Mouse (Mus musculus) liver, postnatal 0 days (tissue): ENCODE results near the gene Vmn2r12. TPM values are rescaled to one million over a fixed set of nuclear protein-coding genes. Genes with fewer than 3 reads are reported as not detected.
A peak's percentile ranks its signal among the peaks of the same experiment; 100 is the strongest.
"Not testable (repeated sequence)": the region's sequence is repeated elsewhere in the genome, so short reads cannot be mapped to it uniquely, and the experiment has no call there.

Experiments
- ATAC-seq: fragments of 200-750 bp; cut with Nextera tagmentation; 2 replicates; pipeline ENCODE4 v1.8.0; 2017; ENCODE audit warnings: mild to moderate bottlenecking, moderate library complexity
- DNase-seq: peaks from one replicate; pipeline ENCODE4 v3.0.0-alpha.2; 2016
- H3K27ac ChIP-seq: fragments of 300-500 bp; sonication (generic); 2 replicates; pipeline ENCODE4 v1.5.1; 2014; ENCODE audit warnings: antibody characterized with exemption, moderate library complexity, mild to moderate bottlenecking, low read depth
- H3K27me3 ChIP-seq: fragments of 300-500 bp; sonication (generic); 2 replicates; pipeline ENCODE4 v1.6.1; 2014; ENCODE audit warnings: low read length, control low read depth, mixed read lengths; ENCODE audit not compliant: insufficient read depth
- H3K36me3 ChIP-seq: fragments of 300-500 bp; sonication (generic); replicated peaks from 2 replicates; pipeline ENCODE4 v1.6.1; 2014; ENCODE audit warnings: mild to moderate bottlenecking, control low read depth, low read length, moderate library complexity, mixed read lengths; ENCODE audit not compliant: insufficient read depth
- H3K4me1 ChIP-seq: fragments of 300-500 bp; sonication (generic); 2 replicates; pipeline ENCODE4 v1.6.1; 2014; ENCODE audit warnings: antibody characterized with exemption, mild to moderate bottlenecking, control low read depth; ENCODE audit not compliant: insufficient read depth
- H3K4me2 ChIP-seq: fragments of 300-500 bp; sonication (generic); 2 replicates; pipeline ENCODE4 v1.6.1; 2014; ENCODE audit warnings: low read depth, mild to moderate bottlenecking, low read length, moderate library complexity, mixed read lengths
- H3K4me3 ChIP-seq: fragments of 300-500 bp; sonication (generic); 2 replicates; pipeline ENCODE4 v1.5.1; 2014; ENCODE audit warnings: low read depth, low read length
- H3K9ac ChIP-seq: fragments of 300-500 bp; sonication (generic); replicated peaks from 2 replicates; pipeline ENCODE4 v1.6.1; 2014; ENCODE audit warnings: mild to moderate bottlenecking, moderate library complexity
- H3K9me3 ChIP-seq: fragments of 300-500 bp; sonication (generic); 2 replicates; pipeline ENCODE4 v1.6.1; 2016; ENCODE audit warnings: mild to moderate bottlenecking, control low read depth, low read length, mixed read lengths
- CTCF ChIP-seq: sonication (generic); IDR thresholded peaks from 2 replicates; pipeline ENCODE4 v1.5.1; 2016; ENCODE audit warnings: antibody characterized with exemption, low read depth
- EP300 ChIP-seq: IDR thresholded peaks from 2 replicates; pipeline ENCODE4 v1.6.1; 2016; ENCODE audit warnings: antibody characterized with exemption, low read depth, mild to moderate bottlenecking
- WGBS: fragments of 180-500 bp; shearing (Covaris S2); extraction: QIAGEN DNeasy Blood & Tissue Kit; methylation state at CpG from one replicate; pipeline ENCODE4 v1.1.7; 2014; ENCODE audit not compliant: insufficient replicate concordance; 5-methylcytosine and 5-hydroxymethylcytosine counted together
- polyA plus RNA-seq: library from polyadenylated mRNA; unstranded; fragments of >200 nt; fragmentation: Nextera tagmentation; extraction: Ambion mirVana; gene quantifications from 2 replicates; pipeline ENCODE4 v1.2.1, GENCODE M21; 2015

The Vmn2r12 gene
- not detected in 2 replicates for polyA plus RNA-seq

- H3K4me3 ChIP-seq, H3K4me2 ChIP-seq, H3K27me3 ChIP-seq, H3K9ac ChIP-seq, H3K36me3 ChIP-seq, H3K9me3 ChIP-seq, H3K27ac ChIP-seq, DNase-seq, H3K4me1 ChIP-seq, ATAC-seq: not testable (repeated sequence)
- 77% methylated on average over 5 of the region's 5 CpGs for WGBS
These were observed at the start of gene Vmn2r12 for GRCm38 (mm10) chr5:109097850-109098249. TSS of gene Vmn2r12 (minus strand) at chr5:109097950.

DNA sequence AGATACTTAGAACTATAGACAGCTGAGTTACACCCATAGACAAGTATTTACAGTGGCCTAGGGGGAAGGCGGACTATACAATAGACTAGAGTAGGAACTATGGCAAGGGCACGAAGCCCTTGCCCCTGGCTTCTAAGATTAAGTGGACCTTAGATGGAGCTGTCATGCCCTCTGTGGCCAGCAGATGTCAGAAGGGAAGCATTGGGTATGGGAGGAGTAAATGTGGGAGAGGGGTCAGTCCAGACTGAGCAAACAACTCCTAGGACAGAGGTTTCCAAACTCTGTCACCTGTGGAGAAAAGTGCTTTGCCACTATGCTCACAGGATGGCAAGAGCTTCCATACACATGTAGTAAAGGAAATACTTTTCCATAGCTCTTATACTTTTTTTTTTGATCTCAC, 41.8 kb upstream of the Vmn2r12 start:
- Histone ChIP-seq H3K9me3 (no peaks in the 10 kb centered on the region), H3K9ac (no peak overlapping the region), H3K4me1 (no peaks in the 10 kb centered on the region), H3K27me3 (no peaks in the 10 kb centered on the region), H3K27ac (no peak overlapping the region), H3K36me3 (no peaks in the 10 kb centered on the region), H3K4me3 (no peak overlapping the region), H3K4me2 (no peak overlapping the region)
- WGBS, result 68% methylated on average over 2 of the region's 2 CpGs
- ATAC-seq (no peak), DNase-seq (no peak)
- TF ChIP-seq EP300, result no peak
- no peak for TF ChIP-seq CTCF

DNA sequence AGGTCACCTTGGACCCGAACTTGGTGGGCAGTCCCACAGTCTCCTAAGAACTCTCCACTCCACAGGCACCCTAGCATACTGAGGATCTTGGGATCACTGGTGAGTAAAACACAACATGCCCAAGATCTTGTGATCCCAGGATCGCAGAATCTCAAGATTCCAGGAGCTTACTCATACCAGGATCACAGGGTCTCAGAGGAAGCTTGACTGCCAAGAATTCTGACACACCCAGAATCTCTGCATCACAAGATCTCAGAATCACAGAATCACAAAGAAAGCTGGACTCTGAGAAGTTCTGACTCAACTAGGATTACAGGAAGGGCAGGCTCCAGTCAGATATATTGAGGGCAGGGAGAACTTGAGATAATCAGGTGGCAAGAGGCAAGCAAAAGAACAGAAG, 39.0 kb upstream of the Vmn2r12 start:
- Histone ChIP-seq H3K27ac (no peak overlapping the region), H3K9me3 (no peaks in the 10 kb centered on the region), H3K4me3 (no peak overlapping the region), H3K27me3 (no peaks in the 10 kb centered on the region), H3K4me1 (no peaks in the 10 kb centered on the region), H3K4me2 (no peak overlapping the region), H3K36me3 (no peaks in the 10 kb centered on the region), H3K9ac (no peak overlapping the region)
- DNase-seq (no peak), ATAC-seq (no peak)
- no peak for TF ChIP-seq EP300
- no peak for TF ChIP-seq CTCF
- 60% methylated on average over 2 of the region's 2 CpGs for WGBS

GRCm38 (mm10) chr5:109096482-109096881, 1.3 kb downstream of the Vmn2r12 start:
- H3K4me1 ChIP-seq, DNase-seq, H3K36me3 ChIP-seq, ATAC-seq, H3K4me2 ChIP-seq, H3K27me3 ChIP-seq, H3K4me3 ChIP-seq, H3K9ac ChIP-seq, H3K27ac ChIP-seq, H3K9me3 ChIP-seq: not testable (repeated sequence)
- WGBS, result 67% methylated on average over 3 of the region's 3 CpGs

DNA sequence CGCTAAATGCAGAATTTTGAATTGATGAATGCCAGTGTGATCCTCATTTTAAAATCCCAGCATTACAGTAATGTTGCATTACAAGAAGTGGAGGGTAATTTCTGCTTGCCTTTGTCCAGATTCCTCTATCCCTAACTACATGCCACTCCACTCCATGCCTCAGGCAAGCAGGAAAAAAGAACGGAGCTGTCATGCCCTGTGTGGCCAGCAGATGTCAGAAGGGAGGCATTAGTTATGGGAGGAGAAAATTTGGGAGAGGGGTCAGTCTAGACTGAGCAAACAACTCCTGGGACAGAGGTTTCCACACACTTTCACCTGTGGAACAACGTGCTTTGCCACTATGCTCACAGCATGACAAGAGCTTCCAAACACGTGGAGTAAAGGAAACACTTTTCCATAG, 25.7 kb downstream of the Vmn2r12 start:
- H3K4me1 ChIP-seq, H3K36me3 ChIP-seq, H3K9me3 ChIP-seq, DNase-seq, H3K9ac ChIP-seq, H3K27me3 ChIP-seq, ATAC-seq, H3K4me3 ChIP-seq, H3K27ac ChIP-seq, H3K4me2 ChIP-seq: not testable (repeated sequence)
- 0 out of 2 replicates have a peak, but pooled peaks have one; percentile 16 for TF ChIP-seq CTCF
- WGBS, result 39% methylated on average over 4 of the region's 4 CpGs

DNA sequence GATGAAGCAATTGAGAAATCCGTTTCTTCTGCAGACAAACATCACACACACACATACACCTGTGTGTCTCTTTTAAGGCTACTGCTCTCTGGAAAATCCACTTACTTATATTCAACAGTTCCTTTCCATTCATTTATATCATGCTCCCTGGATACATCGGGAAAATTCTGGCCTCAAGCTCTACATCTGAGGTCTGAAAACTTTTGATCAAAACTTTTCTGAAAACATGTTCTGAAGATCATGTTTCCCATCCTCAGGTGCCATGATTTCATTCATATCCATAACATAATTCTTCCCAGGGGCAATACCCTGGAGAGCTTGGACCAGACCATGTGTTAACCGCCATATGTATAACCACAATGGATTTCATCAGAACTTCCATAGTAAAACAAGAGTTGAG, 38.3 kb downstream of the Vmn2r12 start, which contains the start of gene Vmn2r11:
Vmn2r11 (minus strand) TSS at position 101 of the 400 bp plus-strand sequence.
- H3K4me3 ChIP-seq, H3K9ac ChIP-seq, ATAC-seq, DNase-seq, H3K27me3 ChIP-seq, H3K36me3 ChIP-seq, H3K4me1 ChIP-seq, H3K9me3 ChIP-seq, H3K27ac ChIP-seq, H3K4me2 ChIP-seq: not testable (repeated sequence)
- WGBS, result 75% methylated on average over 3 of the region's 3 CpGs

- no peak for TF ChIP-seq CTCF
- no peak for TF ChIP-seq EP300
- WGBS, result 64% methylated on average over 1 of the region's 1 CpGs
- Histone ChIP-seq H3K9me3 (no peaks in the 10 kb centered on the region), H3K4me2 (no peak overlapping the region), H3K36me3 (no peaks in the 10 kb centered on the region), H3K9ac (no peak overlapping the region), H3K27ac (no peak overlapping the region), H3K4me3 (no peak overlapping the region), H3K4me1 (no peaks in the 10 kb centered on the region), H3K27me3 (no peaks in the 10 kb centered on the region)
- ATAC-seq (no peak), DNase-seq (no peak)
These were observed 42.5 kb downstream of the Vmn2r12 start for GRCm38 (mm10) chr5:109055286-109055685.

Other genes starting within 250 kb of the Vmn2r12 start
- gene Vmn2r9, start 245.3 kb downstream of the Vmn2r12 start, polyA plus RNA-seq, result not detected in 2 replicates
- gene Vmn2r10, start 91.4 kb downstream of the Vmn2r12 start, polyA plus RNA-seq, result not detected in 2 replicates
- not detected in 2 replicates for gene Vmn2r11, start 38.4 kb downstream of the Vmn2r12 start, polyA plus RNA-seq
- gene Vmn2r13, start 94.2 kb upstream of the Vmn2r12 start, polyA plus RNA-seq, result not detected in 2 replicates
- not detected in 2 replicates for gene Vmn2r14, start 126.8 kb upstream of the Vmn2r12 start, polyA plus RNA-seq
- gene Vmn2r15, start 199.7 kb upstream of the Vmn2r12 start, polyA plus RNA-seq, result not detected in 2 replicates
- gene Vmn2r16, start 232.2 kb upstream of the Vmn2r12 start, polyA plus RNA-seq, result not detected in 2 replicates